In the genomic region with DNA sequence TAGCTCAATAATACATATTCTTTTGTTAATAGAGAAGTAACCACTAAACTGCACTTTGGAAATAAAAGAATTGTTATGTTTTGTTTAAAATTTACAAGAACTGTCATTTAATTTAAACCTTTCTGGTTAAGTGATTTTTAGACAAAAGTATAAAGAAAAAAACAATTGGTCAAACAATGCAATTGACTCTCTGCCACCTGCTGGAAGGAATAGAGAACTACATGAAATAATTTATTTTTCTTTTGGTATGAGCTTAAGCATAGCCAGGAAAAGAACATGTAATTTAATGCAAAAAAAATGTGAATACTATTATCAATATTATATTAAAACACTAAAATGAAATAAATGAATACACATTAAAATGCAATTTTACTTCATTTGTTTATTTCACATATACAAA, we compare ENCODE assay signal across 15 mouse cellular contexts.
A peak's percentile ranks its signal among the peaks of the same experiment; 100 is the strongest.
DNase-seq lines count a peak whose midpoint lies in the region; TF ChIP-seq lines count a peak whose summit lies in the region.
"Had no signal": no experiment of that assay in that cellular context is flagged by ENCODE, and none has a peak within 500 bp of the region (broad histone marks: within the 10 kb centered on the region; RNA-seq: fewer than 3 reads in every experiment).

No protein-coding gene starts in this region.

- peak; percentile 83 for TF ChIP-seq CTCF in layer of hippocampus, adult 2 months (conservative IDR thresholded peaks at IDR 0.05)

- H3K4me3 ChIP-seq in layer of hippocampus, adult 2 months = no peak overlapping the region
- H3K4me3 ChIP-seq: hindbrain, embryonic 15.5 days; liver, embryonic 13.5 days; megakaryocyte, embryonic 14.5 days; neural tube, embryonic 15.5 days had no signal

- peak; percentile 2 for DNase-seq in cerebellum, adult 9-10 months
- no peak for DNase-seq in cerebellum, postnatal 36 days
- no peak for DNase-seq in layer of hippocampus, adult 2 months (ENCODE audit: low spot score in 2 of 2)
- no peak for DNase-seq in layer of hippocampus, adult 9-11 months
- peak; percentile 37 for DNase-seq in Muller cell, postnatal 12 days (ENCODE audit: inconsistent ontology term)
- peak; percentile 7 for DNase-seq in induced T-regulatory cell, adult 2 months (ENCODE audit: low read depth)
- no peak for DNase-seq in neural tube, embryonic 10.5 days (ENCODE audit: extremely low spot score, low spot score)
- no peak for DNase-seq in gastrocnemius, adult 18-20 months (ENCODE audit: low spot score)
- DNase-seq: adrenal gland, adult 8-10 months; cerebellum, adult 8-10 months; heart, adult 18-20 months; liver, embryonic 13.5 days had no signal

- H3K27ac ChIP-seq in layer of hippocampus, adult 2 months = no peak overlapping the region
- H3K27ac ChIP-seq: hindbrain, embryonic 15.5 days; liver, embryonic 13.5 days; neural tube, embryonic 15.5 days had no signal

Comparison
In these comparisons a context has a peak if more than half of its experiments do, and no peak if none do; other contexts are left out.
1. DNase-seq: peak in cerebellum, adult 9-10 months (single experiment), Muller cell, postnatal 12 days (single experiment) and induced T-regulatory cell, adult 2 months (single experiment); none in cerebellum, postnatal 36 days (0 of 2), layer of hippocampus, adult 2 months (0 of 2), layer of hippocampus, adult 9-11 months (single experiment), neural tube, embryonic 10.5 days (single experiment) and gastrocnemius, adult 18-20 months (single experiment).